Mouse (Mus musculus): ENCODE measurements around the gene Selenok.

DNA sequence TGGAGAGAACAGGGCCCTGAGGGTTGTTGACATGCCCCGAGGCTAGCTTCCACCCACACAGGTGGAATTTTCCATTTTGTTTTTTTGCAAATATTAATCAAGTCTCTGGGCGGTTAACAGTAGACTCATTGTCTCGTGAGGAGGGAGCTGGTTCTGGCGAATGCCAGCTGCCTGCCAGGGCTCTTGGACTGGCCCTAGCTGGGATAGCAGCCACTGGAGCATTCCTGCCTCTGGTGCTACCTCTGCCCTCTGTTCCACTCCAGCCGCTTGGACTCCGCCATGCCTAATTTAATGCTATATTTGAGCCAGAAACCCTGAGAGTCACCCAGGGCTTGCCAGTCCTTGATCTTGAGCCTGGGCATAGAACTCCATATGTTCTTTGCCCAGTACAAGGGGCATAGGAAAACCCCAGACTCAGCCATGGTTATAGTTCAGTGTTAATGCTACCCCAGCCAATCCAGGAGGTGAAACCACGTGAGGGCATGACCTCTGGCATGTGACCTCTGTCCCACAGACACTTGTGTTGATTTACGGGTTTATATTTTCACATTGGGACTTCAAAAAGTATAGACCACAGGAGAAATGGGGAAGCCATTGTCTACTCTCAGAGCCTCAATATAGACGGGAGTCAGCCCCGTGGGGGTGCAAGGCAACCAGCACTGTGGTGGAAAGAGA is 43.9 kb downstream of the Selenok start:
- TF ChIP-seq CTCF (IDR thresholded peaks at IDR 0.05; ENCODE audit: extremely low read depth, insufficient read length, insufficient replicate concordance, low read depth, low read length), result no peak
- TF ChIP-seq POLR2A (IDR thresholded peaks at IDR 0.05; ENCODE audit: low read depth, low read length), result no peak
